Mouse (Mus musculus) mature B cell (primary cell): Measurements from ENCODE around the gene Fnip2.

ENCODE experiments used
- in situ Hi-C: fragments of 300-500 bp; cut with MboI; formaldehyde crosslinking; loops from 2 replicates; pipeline ENCODE4 v1.14.3; 2019

Gene Fnip2

GRCm38 (mm10) chr3:79527921-79528320 lies 39.7 kb downstream of the Fnip2 start:
- in situ Hi-C loops, result no loop called here

DNA sequence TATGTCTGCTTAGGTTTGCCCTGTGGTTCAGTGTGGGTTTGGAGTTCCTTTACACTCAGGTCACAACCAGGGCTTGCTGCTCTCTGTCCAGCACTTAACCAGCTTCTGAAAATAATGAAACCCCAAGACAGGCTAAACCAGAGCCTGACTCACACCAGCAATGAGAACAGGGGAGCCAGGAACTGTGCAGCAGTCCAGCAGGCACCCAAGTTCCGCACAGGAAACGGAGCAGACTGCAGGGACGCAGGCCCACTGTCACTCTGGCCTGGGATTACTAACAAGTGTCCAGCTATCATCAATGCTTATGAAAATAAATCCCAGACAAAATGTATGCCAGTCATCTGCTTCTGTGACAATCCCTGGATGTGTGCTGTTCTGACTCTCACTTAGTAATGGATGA lies 40.1 kb downstream of the Fnip2 start:
- in situ Hi-C loops, result no loop called here

DNA sequence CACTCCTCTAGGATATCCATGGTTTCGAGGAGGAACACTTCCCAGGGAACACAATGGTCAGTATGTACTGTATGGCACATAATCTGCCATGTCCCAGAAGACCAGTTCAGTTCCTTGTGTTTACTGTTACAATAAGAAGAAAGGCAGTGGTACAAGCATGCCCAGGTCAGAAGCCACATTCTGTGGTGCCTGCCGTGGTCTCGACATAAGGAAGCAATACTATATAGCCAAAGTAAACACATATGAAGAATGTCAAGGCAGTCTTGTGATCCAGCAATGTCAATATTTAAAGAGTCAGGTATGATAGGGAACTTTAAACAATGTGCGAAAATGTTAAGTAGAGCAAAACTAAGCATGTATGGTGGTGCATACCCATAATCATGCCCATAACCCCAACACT lies 44.2 kb downstream of the Fnip2 start:
- in situ Hi-C loops, result no loop called here

DNA sequence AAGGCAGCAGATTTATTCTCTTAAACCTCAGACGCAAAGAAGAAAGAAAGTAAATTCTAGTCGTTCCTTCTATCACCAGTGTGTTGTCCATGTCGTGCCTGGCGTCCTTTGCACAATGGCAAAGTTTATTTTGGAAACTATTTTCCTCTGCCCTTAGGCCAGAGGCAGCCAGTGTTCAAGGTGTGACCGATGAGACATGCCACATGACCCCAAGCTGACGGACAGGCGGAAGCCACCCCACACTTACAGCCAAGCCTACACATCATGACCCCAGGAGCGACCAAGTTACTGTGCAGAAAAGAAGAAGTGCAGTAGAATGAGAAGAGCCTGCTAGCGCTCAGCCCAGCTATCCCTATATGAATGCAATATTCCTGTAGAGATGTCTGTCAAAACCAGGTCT lies 47.7 kb downstream of the Fnip2 start:
- in situ Hi-C loops, result no loop called here

GRCm38 (mm10) chr3:79518761-79519527 lies 48.7 kb downstream of the Fnip2 start:
- in situ Hi-C loops, result no loop called here

DNA sequence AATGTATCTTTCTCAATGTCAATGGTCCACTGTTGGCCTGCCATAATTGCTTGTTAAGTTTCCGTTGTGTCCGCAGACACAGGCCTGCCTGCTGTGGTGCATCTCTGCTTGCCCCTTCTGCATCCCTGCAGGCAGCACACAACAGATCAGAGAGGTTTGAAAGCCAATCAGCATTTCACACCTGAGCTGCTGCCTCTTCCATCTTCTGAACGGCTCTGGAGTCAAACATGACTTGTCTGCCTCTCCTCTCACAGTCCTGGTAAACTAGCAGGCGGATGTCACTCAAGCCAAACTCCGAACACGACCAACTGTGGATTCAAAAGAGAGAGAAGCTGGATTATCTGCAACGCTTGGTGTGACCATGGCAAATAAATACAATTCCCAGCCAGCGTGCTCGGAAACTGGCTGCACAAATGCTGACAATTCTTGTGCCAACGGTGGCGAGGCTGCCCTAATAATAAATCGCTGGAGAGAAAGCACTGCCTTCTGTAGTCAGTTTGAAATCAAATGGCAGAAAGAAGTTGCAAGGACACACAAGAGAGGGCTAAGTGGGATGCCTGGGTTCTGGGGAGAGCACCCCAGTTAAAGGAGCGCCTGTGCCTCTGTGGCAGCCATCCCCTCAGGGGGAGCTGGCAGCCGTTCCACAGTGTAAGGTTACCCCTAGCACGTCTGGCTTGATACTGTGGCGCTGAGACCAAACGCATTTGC lies 49.6 kb downstream of the Fnip2 start:
- in situ Hi-C loops, result no loop called here

DNA sequence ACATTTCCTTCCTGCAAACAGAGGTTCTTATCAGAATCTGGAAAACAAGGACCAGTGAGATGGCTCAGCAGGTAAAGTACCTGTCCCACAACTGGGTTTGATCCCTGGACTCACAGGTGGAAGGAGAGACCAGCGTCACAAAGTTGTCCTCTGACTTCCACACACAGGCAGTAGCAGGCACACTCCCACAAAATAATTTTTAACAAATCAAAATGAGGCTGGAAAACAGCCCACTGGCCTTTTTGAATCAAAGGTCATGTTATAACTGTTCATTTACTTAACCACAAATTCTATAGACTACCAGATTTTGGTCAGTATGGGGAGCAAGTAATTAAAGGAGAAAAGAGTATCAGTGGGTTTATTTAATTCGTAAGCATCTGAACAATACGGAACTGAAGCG lies 50.6 kb downstream of the Fnip2 start:
- in situ Hi-C loops, result no loop called here

- in situ Hi-C loops, result no loop called here
These were observed 51.3 kb downstream of the Fnip2 start for GRCm38 (mm10) chr3:79516099-79516920.

GRCm38 (mm10) chr3:79514304-79514703 lies 53.3 kb downstream of the Fnip2 start:
- in situ Hi-C loops, result no loop called here

DNA sequence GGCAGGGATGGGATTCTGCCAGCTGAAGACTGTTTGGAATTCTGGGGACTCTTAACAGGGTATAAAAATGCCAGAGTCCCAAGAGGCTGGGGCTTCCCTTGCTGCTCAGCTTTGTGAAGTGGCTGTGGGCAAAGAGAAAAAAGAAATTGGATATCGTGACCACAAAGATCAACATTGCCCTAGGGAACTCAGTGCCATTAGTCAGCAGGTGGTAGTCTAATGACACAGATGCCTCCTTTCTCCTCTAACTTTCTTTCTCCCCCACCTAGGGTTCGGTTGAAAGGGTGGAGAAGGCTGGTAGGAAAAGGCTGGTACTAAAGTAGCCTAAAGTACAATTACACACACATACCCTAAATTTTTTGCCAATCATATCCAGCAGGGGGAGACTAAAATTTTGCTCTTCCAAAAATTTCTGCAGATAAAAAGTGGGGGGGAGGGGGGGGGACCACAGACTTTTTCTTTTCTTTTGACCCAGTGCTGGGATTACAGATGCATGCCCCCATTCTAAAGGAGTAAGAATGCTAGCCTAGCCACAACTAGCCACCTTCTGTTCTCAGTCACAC lies 66.3 kb downstream of the Fnip2 start:
- in situ Hi-C loops, result no loop called here

DNA sequence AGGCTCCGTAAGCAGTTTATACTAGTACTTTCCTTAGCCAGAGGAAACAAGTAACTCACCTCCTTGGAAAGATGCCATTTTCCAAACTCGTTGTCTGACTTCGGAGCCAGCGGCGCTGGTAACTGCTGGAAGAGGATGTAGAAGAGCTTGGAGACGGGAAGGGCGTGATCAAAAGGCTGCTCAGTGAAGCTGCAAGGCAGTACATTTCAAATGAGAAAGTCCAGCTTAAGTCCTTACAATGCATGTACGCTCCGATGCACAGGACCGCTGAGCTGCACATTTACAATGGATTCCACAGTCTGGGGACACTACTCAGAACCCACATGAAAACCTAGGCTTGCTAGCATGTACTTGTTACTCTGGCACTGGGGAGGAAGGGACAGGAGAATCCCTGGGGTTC lies 67.3 kb downstream of the Fnip2 start:
- in situ Hi-C loops, result no loop called here

GRCm38 (mm10) chr3:79496668-79497067 lies 70.9 kb downstream of the Fnip2 start:
- in situ Hi-C loops, result no loop called here

DNA sequence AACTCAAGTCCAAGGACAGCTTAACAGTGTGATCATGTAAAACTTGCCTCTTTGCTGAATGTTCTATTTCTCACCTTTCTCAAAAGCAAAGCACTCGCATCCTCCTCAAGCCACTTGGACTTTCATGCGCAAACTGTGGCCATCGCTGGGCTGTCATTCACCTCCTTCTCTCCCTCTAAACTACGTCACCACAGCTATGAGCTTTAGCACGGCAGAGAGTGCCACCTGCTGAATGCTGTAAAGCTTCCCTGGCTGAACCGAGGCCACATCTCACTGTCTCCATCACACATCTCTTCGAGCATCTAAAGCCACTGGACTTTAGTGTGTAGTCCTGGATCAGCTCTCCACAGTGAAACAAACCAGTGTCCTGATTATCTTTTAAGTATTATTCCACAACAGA lies 72.4 kb downstream of the Fnip2 start:
- in situ Hi-C loops, result no loop called here

- in situ Hi-C loops, result no loop called here
These were observed 73.6 kb downstream of the Fnip2 start for GRCm38 (mm10) chr3:79494028-79494427.

GRCm38 (mm10) chr3:79493064-79493463 lies 74.5 kb downstream of the Fnip2 start:
- in situ Hi-C loops, result no loop called here

DNA sequence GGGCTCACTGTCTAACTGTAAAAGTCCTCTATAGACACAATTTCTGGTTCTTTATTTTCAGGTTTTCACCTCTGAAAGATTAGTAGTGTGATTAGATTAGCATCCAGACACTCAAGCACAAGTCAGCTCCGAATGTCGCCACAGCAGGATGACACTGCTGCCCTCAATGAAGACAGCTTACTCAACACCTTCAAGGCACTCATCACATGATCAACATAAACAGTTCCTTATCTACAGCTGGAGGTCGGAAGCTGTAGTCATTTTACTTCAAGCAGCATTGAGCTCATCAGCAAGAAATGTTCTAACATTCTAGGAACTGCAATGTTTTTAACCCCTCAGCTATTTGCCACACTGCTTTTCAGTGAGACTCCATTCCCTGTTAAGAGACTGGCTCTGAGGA lies 76.0 kb downstream of the Fnip2 start:
- in situ Hi-C loops, result no loop called here

DNA sequence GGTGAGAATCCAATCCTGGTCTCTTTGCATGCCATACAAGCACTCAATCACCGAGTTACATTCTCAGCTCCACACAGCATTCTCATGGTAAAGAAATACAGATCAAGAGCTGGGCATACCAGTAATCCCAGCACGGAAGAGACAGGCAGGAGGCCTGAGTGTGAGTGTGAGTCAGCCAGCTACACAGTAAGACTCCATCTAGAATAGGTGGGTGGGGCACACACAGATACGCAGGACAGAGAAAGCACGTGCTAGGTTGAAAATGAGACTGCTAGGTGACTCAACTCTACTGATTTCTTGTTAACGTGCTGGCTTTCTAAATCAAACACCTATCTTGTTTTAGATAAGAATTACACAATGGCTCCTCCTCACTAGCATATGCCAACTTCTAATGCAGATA lies 77.5 kb downstream of the Fnip2 start:
- in situ Hi-C loops, result no loop called here

DNA sequence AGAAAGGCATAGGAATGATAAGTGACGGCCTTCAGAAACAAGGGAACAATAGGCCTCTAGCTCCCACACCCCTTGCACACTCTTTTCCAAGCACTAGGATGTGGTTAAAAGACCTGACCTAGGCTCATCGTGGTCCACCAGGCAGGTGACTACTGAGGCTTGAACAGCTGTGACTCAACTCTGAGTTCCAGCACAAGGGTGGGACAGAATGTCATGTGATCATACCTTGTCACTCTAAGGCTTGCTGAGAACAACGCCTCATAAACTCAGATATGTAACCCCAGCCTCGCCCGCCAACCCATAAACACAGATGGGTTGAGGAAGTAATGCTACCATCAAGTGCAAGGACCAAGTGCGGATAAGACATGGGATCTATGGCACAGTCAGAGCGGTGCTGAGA lies 79.6 kb downstream of the Fnip2 start:
- in situ Hi-C loops, result no loop called here

DNA sequence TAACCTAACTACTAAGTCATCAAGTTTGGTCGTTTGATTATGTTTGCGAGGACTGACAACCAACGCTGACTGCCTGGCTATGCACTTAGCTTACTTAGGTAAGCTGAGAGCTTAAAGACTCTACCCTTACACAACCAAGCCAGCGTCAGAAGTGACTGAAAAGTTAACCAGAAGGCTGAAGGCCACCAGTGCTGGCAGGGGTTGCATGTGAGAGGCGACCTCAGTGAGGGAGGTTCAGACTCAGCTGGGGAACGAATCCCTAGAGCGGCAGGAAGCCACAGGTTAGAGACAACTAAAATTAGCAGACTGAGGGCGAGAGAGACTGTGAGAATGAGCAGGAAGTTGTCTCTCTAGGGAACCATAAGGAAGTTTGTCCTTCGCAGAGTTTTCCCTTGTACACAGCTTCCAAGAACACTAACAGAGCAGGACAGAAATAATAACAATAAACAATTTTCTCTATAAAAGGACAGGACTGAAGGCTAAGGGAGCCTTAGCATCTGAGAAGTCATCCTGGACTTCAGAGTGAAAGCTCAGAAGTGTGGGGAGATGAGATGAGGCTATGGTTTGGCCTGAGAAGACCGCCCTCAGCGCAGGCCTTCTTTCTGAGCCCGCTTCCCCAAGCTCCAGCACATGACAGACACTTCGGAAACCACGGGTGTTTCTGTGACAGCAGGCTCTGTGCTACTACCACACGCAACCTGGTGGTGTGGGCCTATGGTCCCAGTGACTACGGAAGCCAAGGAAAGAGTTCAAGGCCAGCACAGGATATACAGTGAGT lies 83.1 kb downstream of the Fnip2 start:
- in situ Hi-C loops, result no loop called here

DNA sequence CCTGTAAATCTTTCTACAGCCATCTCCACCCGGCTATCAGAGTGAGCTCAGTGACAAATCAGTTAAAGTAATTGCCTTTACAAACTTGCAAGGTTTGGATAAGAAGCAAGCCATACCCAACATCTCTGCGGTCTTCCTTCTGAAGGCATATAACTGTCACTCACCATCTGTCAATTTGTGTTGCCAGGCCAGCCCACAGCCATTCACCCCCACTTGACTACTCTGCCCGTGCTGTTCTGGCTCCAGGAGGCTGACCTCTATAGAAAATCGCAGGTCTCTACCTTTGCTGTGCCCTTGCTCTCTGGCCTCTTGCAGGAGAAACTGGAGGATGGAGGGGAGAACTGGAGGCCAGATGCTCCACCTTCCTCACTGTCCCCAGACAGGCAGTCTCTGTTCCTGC lies 88.7 kb downstream of the Fnip2 start:
- in situ Hi-C loops, result no loop called here

DNA sequence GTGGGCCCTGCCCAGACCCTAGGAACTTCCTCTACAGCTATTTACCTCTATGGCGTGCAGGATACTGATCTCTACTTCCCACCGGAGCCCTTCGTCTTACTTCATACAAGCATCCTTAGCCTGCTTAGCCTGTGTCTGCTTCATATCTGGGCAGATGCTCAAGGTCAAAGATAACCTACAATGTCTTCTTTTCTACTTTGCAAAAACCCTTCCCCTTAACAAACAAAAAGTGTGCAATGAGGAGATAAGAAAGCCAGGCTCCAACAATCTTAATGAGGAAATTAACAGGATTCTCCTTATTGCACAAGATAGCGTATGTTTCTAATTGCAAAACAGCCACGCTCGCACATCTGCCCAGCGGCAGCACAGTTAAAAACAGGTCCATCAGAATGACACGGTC lies 89.2 kb downstream of the Fnip2 start:
- in situ Hi-C loops, result no loop called here

GRCm38 (mm10) chr3:79475980-79476379 lies 91.6 kb downstream of the Fnip2 start:
- in situ Hi-C loops, result no loop called here
